Mouse (Mus musculus): ENCODE measurements around the gene Gm5767. TPM values are rescaled to one million over a fixed set of nuclear protein-coding genes. Genes with fewer than 3 reads are reported as not detected.

Gm5767 gene
- polyA plus RNA-seq, 2 experiments: 0.07 TPM; not detected in 1

GRCm38 (mm10) chr16:8663606-8664539 lies 16.7 kb upstream of the Gm5767 start:
- Histone ChIP-seq H3K27ac (no peak overlapping the region), H3K4me2 (ENCODE audit: low read depth) (no peak overlapping the region), H3K4me1 (replicated peaks; ENCODE audit: control insufficient read depth in 2 of 2, insufficient read depth in 2 of 2, low read length in 1 of 2) (peaks cover 16 to 22% of the 10 kb centered on the region in 2 experiments), H3K9ac (replicated peaks) (no peak overlapping the region), H3K4me3 (ENCODE audit: insufficient read depth in 1 of 2, low read depth in 2 of 2, low read length in 2 of 2) (no peak overlapping the region), H3K27me3 (ENCODE audit: control insufficient read depth, insufficient read depth, low read length) (no peaks in the 10 kb centered on the region), H3K36me3 (replicated peaks; ENCODE audit: control insufficient read depth, insufficient read depth, low read depth) (peaks cover 54% of the 10 kb centered on the region), H3K9me3 (ENCODE audit: control insufficient read depth, low read length) (no peaks in the 10 kb centered on the region)
- TF ChIP-seq CTCF (IDR thresholded peaks at IDR 0.05; ENCODE audit: low read depth) (no peak), EP300 (IDR thresholded peaks at IDR 0.05; ENCODE audit: low read depth) (no peak)
- DNase-seq (ENCODE audit: low read depth in 3 of 3, low spot score in 3 of 3) (no peak), ATAC-seq (ENCODE audit: insufficient read depth) (no peak)
- WGBS (ENCODE audit: insufficient replicate concordance): 87% methylated on average over 24 of the region's 24 CpGs

DNA sequence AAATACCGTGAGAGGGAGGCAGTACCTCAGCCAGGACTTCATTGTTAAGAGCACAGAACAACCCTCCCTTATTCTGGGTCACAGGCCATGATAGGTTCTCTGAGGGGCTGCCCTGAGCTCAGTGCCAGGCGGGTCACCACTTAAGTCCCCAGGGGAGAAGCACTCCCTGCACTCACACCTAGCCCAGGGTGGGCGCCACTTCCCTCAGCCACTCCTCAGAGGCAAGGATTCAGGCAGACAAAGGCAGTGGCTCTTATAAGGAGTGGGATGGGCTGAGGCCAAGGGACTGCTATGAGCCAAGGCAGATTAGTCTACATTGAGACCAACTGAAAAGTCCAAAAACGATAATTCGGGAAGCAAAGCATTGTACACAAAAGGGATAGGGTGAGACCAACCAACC lies 15.2 kb upstream of the Gm5767 start:
- H3K4me3 ChIP-seq (ENCODE audit: insufficient read depth in 1 of 2, low read depth in 2 of 2, low read length in 2 of 2): no peak overlapping the region
- no peak overlapping the region for H3K9ac ChIP-seq (replicated peaks)
- DNase-seq (ENCODE audit: low read depth in 3 of 3, low spot score in 3 of 3) (no peak), ATAC-seq (ENCODE audit: insufficient read depth) (no peak)
- H3K36me3 ChIP-seq (replicated peaks; ENCODE audit: control insufficient read depth, insufficient read depth, low read depth): peaks cover 42% of the 10 kb centered on the region
- H3K27ac ChIP-seq: no peak overlapping the region
- TF ChIP-seq CTCF (IDR thresholded peaks at IDR 0.05; ENCODE audit: low read depth): no peak
- no peak for TF ChIP-seq EP300 (IDR thresholded peaks at IDR 0.05; ENCODE audit: low read depth)
- WGBS (ENCODE audit: insufficient replicate concordance): 78% methylated on average over 5 of the region's 5 CpGs
- no peaks in the 10 kb centered on the region for H3K27me3 ChIP-seq (ENCODE audit: control insufficient read depth, insufficient read depth, low read length)
- H3K9me3 ChIP-seq (ENCODE audit: control insufficient read depth, low read length): no peaks in the 10 kb centered on the region
- H3K4me2 ChIP-seq (ENCODE audit: low read depth): no peak overlapping the region
- peaks cover 19 to 31% of the 10 kb centered on the region in 2 experiments for H3K4me1 ChIP-seq (replicated peaks; ENCODE audit: control insufficient read depth in 2 of 2, insufficient read depth in 2 of 2, low read length in 1 of 2)

DNA sequence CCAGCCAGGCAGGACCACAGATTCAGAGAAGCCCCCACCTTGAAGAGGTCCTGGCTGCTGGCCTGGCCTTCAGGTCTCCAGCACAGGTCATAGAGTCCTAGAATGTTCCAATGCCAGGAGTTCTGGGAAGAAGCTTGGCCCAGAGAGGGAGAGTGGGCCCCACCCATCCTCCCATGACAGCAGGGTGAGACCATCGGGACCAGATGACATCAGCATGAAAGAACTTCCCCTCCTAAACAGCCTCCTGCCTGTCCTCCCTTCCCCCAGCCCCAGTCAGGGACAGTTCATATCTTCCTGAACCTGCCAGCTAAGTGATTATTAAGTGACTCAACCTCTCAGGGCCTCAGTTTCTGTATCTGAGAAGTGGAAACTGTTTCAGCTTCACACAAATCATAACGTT lies 14.1 kb upstream of the Gm5767 start:
- no peak for ATAC-seq (ENCODE audit: insufficient read depth)
- H3K4me3 ChIP-seq (ENCODE audit: insufficient read depth in 1 of 2, low read depth in 2 of 2, low read length in 2 of 2): no peak overlapping the region
- H3K9ac ChIP-seq (replicated peaks): no peak overlapping the region; the same call in 1 of the 2 replicates
- peaks cover 34% of the 10 kb centered on the region for H3K36me3 ChIP-seq (replicated peaks; ENCODE audit: control insufficient read depth, insufficient read depth, low read depth)
- 9% methylated on average over 2 of the region's 2 CpGs for WGBS (ENCODE audit: insufficient replicate concordance)
- no peaks in the 10 kb centered on the region for H3K9me3 ChIP-seq (ENCODE audit: control insufficient read depth, low read length)
- H3K4me1 ChIP-seq (replicated peaks; ENCODE audit: control insufficient read depth in 2 of 2, insufficient read depth in 2 of 2, low read length in 1 of 2): peaks cover 23 to 37% of the 10 kb centered on the region in 2 experiments
- TF ChIP-seq EP300 (IDR thresholded peaks at IDR 0.05; ENCODE audit: low read depth): no peak
- TF ChIP-seq CTCF (IDR thresholded peaks at IDR 0.05; ENCODE audit: low read depth): no peak
- peak overlapping the region; percentile 3; the same call in 1 of the 2 replicates for H3K4me2 ChIP-seq (ENCODE audit: low read depth)
- no peak overlapping the region for H3K27ac ChIP-seq
- H3K27me3 ChIP-seq (ENCODE audit: control insufficient read depth, insufficient read depth, low read length): no peaks in the 10 kb centered on the region
- DNase-seq (ENCODE audit: low read depth in 3 of 3, low spot score in 3 of 3): no peak

GRCm38 (mm10) chr16:8667261-8667660 lies 13.3 kb upstream of the Gm5767 start:
- H3K4me2 ChIP-seq (ENCODE audit: low read depth): peak overlapping the region; percentile 3
- peaks cover 23 to 37% of the 10 kb centered on the region in 2 experiments for H3K4me1 ChIP-seq (replicated peaks; ENCODE audit: control insufficient read depth in 2 of 2, insufficient read depth in 2 of 2, low read length in 1 of 2)
- no peak overlapping the region for H3K4me3 ChIP-seq (ENCODE audit: insufficient read depth in 1 of 2, low read depth in 2 of 2, low read length in 2 of 2)
- DNase-seq (ENCODE audit: low read depth in 3 of 3, low spot score in 3 of 3): no peak
- no peak overlapping the region; the same call in 1 of the 2 replicates for H3K27ac ChIP-seq
- ATAC-seq (ENCODE audit: insufficient read depth): no peak
- no peaks in the 10 kb centered on the region for H3K9me3 ChIP-seq (ENCODE audit: control insufficient read depth, low read length)
- H3K36me3 ChIP-seq (replicated peaks; ENCODE audit: control insufficient read depth, insufficient read depth, low read depth): peaks cover 26% of the 10 kb centered on the region
- no peak overlapping the region for H3K9ac ChIP-seq (replicated peaks)
- H3K27me3 ChIP-seq (ENCODE audit: control insufficient read depth, insufficient read depth, low read length): no peaks in the 10 kb centered on the region
- 58% methylated on average over 7 of the region's 7 CpGs for WGBS (ENCODE audit: insufficient replicate concordance)
- TF ChIP-seq EP300 (IDR thresholded peaks at IDR 0.05; ENCODE audit: low read depth) (no peak), CTCF (IDR thresholded peaks at IDR 0.05; ENCODE audit: low read depth) (no peak)

DNA sequence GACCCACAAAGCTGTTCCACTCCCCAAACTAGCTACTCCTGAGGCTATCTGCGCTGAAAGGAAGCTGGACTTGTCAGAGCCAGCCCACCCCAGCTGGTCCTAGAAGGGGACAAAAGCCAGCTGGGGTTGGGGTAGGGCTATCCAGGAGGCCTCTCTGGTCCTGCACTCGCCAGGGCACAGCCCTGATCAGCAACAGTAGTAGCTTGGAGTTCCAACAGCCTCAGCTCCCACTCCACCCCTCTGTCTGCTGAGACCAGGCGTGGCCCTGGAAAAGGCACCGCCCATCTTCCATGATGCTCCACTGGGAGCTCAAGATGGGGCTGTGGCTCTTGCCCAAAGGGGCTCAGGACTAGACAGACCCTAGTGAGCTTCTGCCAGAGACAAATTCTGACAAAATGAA lies 12.8 kb upstream of the Gm5767 start:
- WGBS (ENCODE audit: insufficient replicate concordance): 63% methylated on average over 4 of the region's 4 CpGs
- ATAC-seq (ENCODE audit: insufficient read depth) (no peak), DNase-seq (ENCODE audit: low read depth in 3 of 3, low spot score in 3 of 3) (no peak)
- Histone ChIP-seq H3K4me3 (ENCODE audit: insufficient read depth in 1 of 2, low read depth in 2 of 2, low read length in 2 of 2) (no peak overlapping the region; a peak in 1 of 4 replicates), H3K27ac (no peak overlapping the region), H3K4me1 (replicated peaks; ENCODE audit: control insufficient read depth in 2 of 2, insufficient read depth in 2 of 2, low read length in 1 of 2) (peaks cover 23 to 41% of the 10 kb centered on the region in 2 experiments), H3K36me3 (replicated peaks; ENCODE audit: control insufficient read depth, insufficient read depth, low read depth) (peaks cover 20% of the 10 kb centered on the region), H3K27me3 (ENCODE audit: control insufficient read depth, insufficient read depth, low read length) (no peaks in the 10 kb centered on the region), H3K9ac (replicated peaks) (0 out of 2 replicates have a peak overlapping the region, but pooled peaks have one; percentile 3), H3K9me3 (ENCODE audit: control insufficient read depth, low read length) (no peaks in the 10 kb centered on the region), H3K4me2 (ENCODE audit: low read depth) (peak overlapping the region; percentile 3)
- TF ChIP-seq EP300 (IDR thresholded peaks at IDR 0.05; ENCODE audit: low read depth) (no peak), CTCF (IDR thresholded peaks at IDR 0.05; ENCODE audit: low read depth) (no peak)
